Mouse (Mus musculus) bone marrow macrophage, adult 2 months (primary cell): ENCODE measurements around the gene Hist1h4k. TPM values are rescaled to one million over a fixed set of nuclear protein-coding genes. Genes with fewer than 3 reads are reported as not detected.
"Not testable (repeated sequence)": the region's sequence is repeated elsewhere in the genome, so short reads cannot be mapped to it uniquely, and the experiment has no call there.

Source experiments
- H3K27ac ChIP-seq: 2 replicates; pipeline ENCODE4 v1.5.1; 2012; ENCODE audit warnings: low read depth, low read length; ENCODE audit not compliant: insufficient read depth
- H3K4me1 ChIP-seq: 2 replicates; pipeline ENCODE4 v1.6.1; 2012; ENCODE audit warnings: low read length; ENCODE audit not compliant: control insufficient read depth, insufficient read depth
- H3K4me3 ChIP-seq: 2 replicates; pipeline ENCODE4 v1.5.1; 2012; ENCODE audit warnings: mild to moderate bottlenecking, low read length, moderate library complexity; ENCODE audit not compliant: insufficient read depth
- CTCF ChIP-seq: IDR thresholded peaks from 2 replicates; pipeline ENCODE4 v1.5.1; 2012; ENCODE audit warnings: low read depth, mild to moderate bottlenecking, low read length, moderate library complexity
- POLR2A ChIP-seq: IDR thresholded peaks from 2 replicates; pipeline ENCODE4 v1.6.1; 2012; ENCODE audit warnings: mild to moderate bottlenecking, low read depth, low read length, borderline replicate concordance
- polyA plus RNA-seq: library from polyadenylated mRNA; stranded (reverse); fragments of >200 nt; gene quantifications from 2 replicates; pipeline ENCODE4 v1.2.4, GENCODE M21; 2012; ENCODE audit not compliant: missing spikeins, insufficient read depth, insufficient read length

The Hist1h4k gene
- polyA plus RNA-seq, 1 experiment, result 8.9 TPM

GRCm38 (mm10) chr13:21753524-21754285 lies 3.4 kb upstream of the Hist1h4k start, which contains the start of the genes Hist1h2ak and Hist1h2bn:
Hist1h2ak (minus strand) TSS chr13:21753827.
Hist1h2bn (plus strand) TSS chr13:21754123.
- H3K4me1 ChIP-seq, result not testable (repeated sequence)
- peak within 1 kb of the TSS; percentile 59 for H3K4me3 ChIP-seq
- TF ChIP-seq POLR2A, result 0 out of 2 replicates have a peak, but pooled peaks have one; percentile 54
- peak within 1 kb of the TSS; percentile 79 for H3K27ac ChIP-seq

GRCm38 (mm10) chr13:21753051-21753523 lies 2.8 kb upstream of the Hist1h4k start:
- peak overlapping the region; percentile 53 for H3K4me3 ChIP-seq
- no peak for TF ChIP-seq POLR2A
- H3K27ac ChIP-seq, result peak overlapping the region; percentile 79
- H3K4me1 ChIP-seq, result peaks cover 11% of the 10 kb centered on the region

- Histone ChIP-seq H3K4me3 (peak overlapping the region; percentile 8; the same call in 1 of the 2 replicates), H3K27ac (peak overlapping the region; percentile 51), H3K4me1 (peaks cover 13% of the 10 kb centered on the region)
- TF ChIP-seq CTCF, result no peak
- TF ChIP-seq POLR2A, result no peak
Measured at GRCm38 (mm10) chr13:21752356-21752755, 2.1 kb upstream of the Hist1h4k start.

GRCm38 (mm10) chr13:21751827-21752226 lies 1.5 kb upstream of the Hist1h4k start:
- Histone ChIP-seq H3K4me3 (no peak overlapping the region), H3K27ac (no peak overlapping the region), H3K4me1 (peaks cover 15% of the 10 kb centered on the region)
- TF ChIP-seq CTCF, result no peak
- TF ChIP-seq POLR2A, result no peak

- no peak for TF ChIP-seq POLR2A
- TF ChIP-seq CTCF, result no peak
- Histone ChIP-seq H3K27ac (no peak overlapping the region), H3K4me3 (no peak overlapping the region), H3K4me1 (peaks cover 15% of the 10 kb centered on the region)
Measured at GRCm38 (mm10) chr13:21751417-21751816, 1.1 kb upstream of the Hist1h4k start.

- H3K4me1 ChIP-seq, result peaks cover 15% of the 10 kb centered on the region
- peak overlapping the region; percentile 40 for H3K27ac ChIP-seq
- TF ChIP-seq POLR2A (no peak), CTCF (no peak)
- H3K4me3 ChIP-seq, result peak overlapping the region; percentile 58
Measured at GRCm38 (mm10) chr13:21749387-21750158, 732 bp downstream of the Hist1h4k start.

- Histone ChIP-seq H3K4me3 (no peak overlapping the region), H3K27ac (no peak overlapping the region), H3K4me1 (peaks cover 10% of the 10 kb centered on the region)
- TF ChIP-seq CTCF, result no peak
Measured at GRCm38 (mm10) chr13:21745006-21745405, 5.3 kb downstream of the Hist1h4k start.

- Histone ChIP-seq H3K4me1 (peaks cover 12% of the 10 kb centered on the region), H3K4me3 (peak within 1 kb of the TSS; percentile 68), H3K27ac (peak within 1 kb of the TSS; percentile 77)
- 0 out of 2 replicates have a peak, but pooled peaks have one; percentile 21 for TF ChIP-seq POLR2A
Measured at GRCm38 (mm10) chr13:21734906-21735767, 15.2 kb downstream of the Hist1h4k start, which contains the start of gene Hist1h4j. Hist1h4j (plus strand) TSS chr13:21735064.

- peak; percentile 61 for TF ChIP-seq CTCF
- TF ChIP-seq POLR2A, result no peak
- Histone ChIP-seq H3K4me3 (peak overlapping the region; percentile 68), H3K4me1 (peaks cover 12% of the 10 kb centered on the region), H3K27ac (peak overlapping the region; percentile 77)
Measured at GRCm38 (mm10) chr13:21734010-21734905, 16.0 kb downstream of the Hist1h4k start.
